Mouse (Mus musculus) heart, adult 2 months (tissue): Measurements from ENCODE around the gene Pde4d. TPM values are rescaled to one million over a fixed set of nuclear protein-coding genes. Genes with fewer than 3 reads are reported as not detected.

Experiments used
- DNase-seq, 2 experiments: peaks; one replicate each; pipeline ENCODE4 v3.0.0; 2021
- H3K27ac ChIP-seq: fragments of 200-600 bp; 2 replicates; pipeline ENCODE4 v1.8.1; 2022
- H3K27me3 ChIP-seq: fragments of 200-500 bp; 2 replicates; pipeline ENCODE4 v1.6.1; 2012; ENCODE audit warnings: mild to moderate bottlenecking, low read length, inconsistent platforms, mixed read lengths; ENCODE audit not compliant: control insufficient read depth, insufficient read depth
- H3K36me3 ChIP-seq: fragments of 200-500 bp; 2 replicates; pipeline ENCODE4 v1.6.1; 2012; ENCODE audit warnings: low read length, inconsistent platforms; ENCODE audit not compliant: control insufficient read depth, insufficient read depth
- H3K4me1 ChIP-seq: fragments of 200-500 bp; 2 replicates; pipeline ENCODE4 v1.6.1; 2011; ENCODE audit warnings: low read length; ENCODE audit not compliant: control insufficient read depth, insufficient read depth
- H3K4me3 ChIP-seq: fragments of 200-600 bp; 2 replicates; pipeline ENCODE4 v1.8.1; 2022
- H3K79me2 ChIP-seq: fragments of 200-500 bp; replicated peaks from 2 replicates; pipeline ENCODE4 v1.6.1; 2012; ENCODE audit warnings: mild to moderate bottlenecking, inconsistent platforms, low read length, moderate library complexity, mixed read lengths; ENCODE audit not compliant: control insufficient read depth, insufficient read depth
- H3K9ac ChIP-seq: fragments of 200-500 bp; 2 replicates; pipeline ENCODE4 v1.6.1; 2012; ENCODE audit warnings: low read depth, mild to moderate bottlenecking, control low read depth, inconsistent platforms, low read length, mixed read lengths
- CTCF ChIP-seq: fragments of 200-600 bp; IDR thresholded peaks from 2 replicates; pipeline ENCODE4 v1.8.1; 2022; ENCODE audit warnings: antibody characterized with exemption, mild to moderate bottlenecking, moderate library complexity
- EP300 ChIP-seq: fragments of 200-500 bp; IDR thresholded peaks from 2 replicates; pipeline ENCODE4 v1.6.1; 2011; ENCODE audit warnings: low read depth, low read length, control low read depth; ENCODE audit not compliant: insufficient read depth
- POLR2A ChIP-seq: fragments of 200-500 bp; IDR thresholded peaks from 2 replicates; pipeline ENCODE4 v1.6.1; 2011; ENCODE audit warnings: mild to moderate bottlenecking, low read depth, low read length, control low read depth; ENCODE audit not compliant: insufficient read depth
- whole genome bisulfite sequencing: fragments of 180-500 bp; shearing (Covaris S2); methylation state at CpG from one replicate; pipeline ENCODE4 v1.1.7; 2018; 5-methylcytosine and 5-hydroxymethylcytosine counted together
- intact Hi-C: fragments of 180-260 bp; cut with DNase I; formaldehyde crosslinking; loops from one replicate; pipeline ENCODE4 v1.15.1; 2025
- polyA plus RNA-seq: library from polyadenylated mRNA; depleted of rRNA; stranded (reverse); fragments of >200 nt; gene quantifications from 2 replicates; pipeline ENCODE4 v1.2.3, GENCODE M21; 2012
- total RNA-seq, 2 experiments: library from RNA; stranded (reverse); gene quantifications; 2 replicates each; pipeline ENCODE4 v1.2.3; 2021

The Pde4d gene
- total and polyA plus RNA-seq, 3 experiments: 11.5 to 40.1 (median 38.1) TPM

GRCm38 (mm10) chr13:108860737-108861136, 411.0 kb downstream of the Pde4d start:
- no peaks in the 10 kb centered on the region for H3K4me1 ChIP-seq
- no peak overlapping the region for H3K4me3 ChIP-seq
- TF ChIP-seq POLR2A: no peak
- no peak for TF ChIP-seq CTCF
- no peak for TF ChIP-seq EP300
- H3K9ac ChIP-seq: no peak overlapping the region
- H3K36me3 ChIP-seq: no peaks in the 10 kb centered on the region
- H3K79me2 ChIP-seq: no peaks in the 10 kb centered on the region
- no peaks in the 10 kb centered on the region for H3K27me3 ChIP-seq
- no peak overlapping the region for H3K27ac ChIP-seq
- WGBS: 79% methylated on average over 7 of the region's 7 CpGs
- DNase-seq: no peak
- intact Hi-C loops: no loop called here

GRCm38 (mm10) chr13:108861707-108862106, 412.0 kb downstream of the Pde4d start:
- Histone ChIP-seq H3K36me3 (no peaks in the 10 kb centered on the region), H3K27me3 (no peaks in the 10 kb centered on the region), H3K4me3 (no peak overlapping the region), H3K4me1 (no peaks in the 10 kb centered on the region), H3K27ac (no peak overlapping the region), H3K79me2 (no peaks in the 10 kb centered on the region), H3K9ac (no peak overlapping the region)
- 77% methylated on average over 7 of the region's 7 CpGs for WGBS
- TF ChIP-seq POLR2A (no peak), EP300 (no peak), CTCF (no peak)
- intact Hi-C loops: no loop called here
- DNase-seq: no peak

- no peak overlapping the region for H3K27ac ChIP-seq
- DNase-seq: no peak
- no peaks in the 10 kb centered on the region for H3K4me1 ChIP-seq
- H3K79me2 ChIP-seq: no peaks in the 10 kb centered on the region
- TF ChIP-seq POLR2A (no peak), EP300 (no peak), CTCF (no peak)
- 80% methylated on average over 5 of the region's 5 CpGs for WGBS
- H3K36me3 ChIP-seq: no peaks in the 10 kb centered on the region
- H3K9ac ChIP-seq: no peak overlapping the region
- no peak overlapping the region for H3K4me3 ChIP-seq
- intact Hi-C loops: no loop called here
- H3K27me3 ChIP-seq: no peaks in the 10 kb centered on the region
Measured at GRCm38 (mm10) chr13:108862173-108862572, 412.4 kb downstream of the Pde4d start.

- H3K27me3 ChIP-seq: no peaks in the 10 kb centered on the region
- H3K36me3 ChIP-seq: no peaks in the 10 kb centered on the region
- no peak for DNase-seq
- H3K9ac ChIP-seq: no peak overlapping the region
- H3K79me2 ChIP-seq: no peaks in the 10 kb centered on the region
- H3K27ac ChIP-seq: no peak overlapping the region
- no peak overlapping the region for H3K4me3 ChIP-seq
- intact Hi-C loops: no loop called here
- TF ChIP-seq POLR2A (no peak), CTCF (no peak)
- no peaks in the 10 kb centered on the region for H3K4me1 ChIP-seq
- 75% methylated on average over 5 of the region's 5 CpGs for WGBS
Measured at GRCm38 (mm10) chr13:108900160-108900559, 450.4 kb downstream of the Pde4d start.

GRCm38 (mm10) chr13:108905121-108905520, 455.4 kb downstream of the Pde4d start:
- no peak overlapping the region for H3K9ac ChIP-seq
- H3K79me2 ChIP-seq: no peaks in the 10 kb centered on the region
- H3K27me3 ChIP-seq: no peaks in the 10 kb centered on the region
- no peaks in the 10 kb centered on the region for H3K36me3 ChIP-seq
- H3K27ac ChIP-seq: no peak overlapping the region
- no peaks in the 10 kb centered on the region for H3K4me1 ChIP-seq
- DNase-seq: no peak
- 77% methylated on average over 2 of the region's 2 CpGs for WGBS
- TF ChIP-seq CTCF (no peak), EP300 (no peak), POLR2A (no peak)
- intact Hi-C loops: no loop called here
- no peak overlapping the region for H3K4me3 ChIP-seq

- DNase-seq: no peak
- no peak overlapping the region for H3K4me3 ChIP-seq
- H3K79me2 ChIP-seq: no peaks in the 10 kb centered on the region
- no peaks in the 10 kb centered on the region for H3K27me3 ChIP-seq
- 82% methylated on average over 2 of the region's 2 CpGs for WGBS
- H3K4me1 ChIP-seq: peaks cover 2% of the 10 kb centered on the region; the same call in 1 of the 2 replicates
- no peak overlapping the region for H3K27ac ChIP-seq
- no peaks in the 10 kb centered on the region for H3K36me3 ChIP-seq
- no peak for TF ChIP-seq POLR2A
- no peak for TF ChIP-seq EP300
- TF ChIP-seq CTCF: no peak
- intact Hi-C loops: no loop called here
- H3K9ac ChIP-seq: no peak overlapping the region
Measured at GRCm38 (mm10) chr13:108909193-108909592, 459.4 kb downstream of the Pde4d start.

- no peaks in the 10 kb centered on the region for H3K79me2 ChIP-seq
- no peak overlapping the region for H3K4me3 ChIP-seq
- 18% methylated on average over 3 of the region's 3 CpGs for WGBS
- no peak overlapping the region for H3K9ac ChIP-seq
- no peak for TF ChIP-seq CTCF
- no peak for TF ChIP-seq EP300
- TF ChIP-seq POLR2A: no peak
- H3K36me3 ChIP-seq: no peaks in the 10 kb centered on the region
- H3K4me1 ChIP-seq: peaks cover 3% of the 10 kb centered on the region; the same call in 1 of the 2 replicates
- DNase-seq: peak in 1 of 2 experiments; percentile 8
- H3K27me3 ChIP-seq: no peaks in the 10 kb centered on the region
- no peak overlapping the region for H3K27ac ChIP-seq
- intact Hi-C loops: no loop called here
Measured at GRCm38 (mm10) chr13:108914626-108915025, 464.9 kb downstream of the Pde4d start.
